Mouse (Mus musculus) lung, postnatal 0 days (tissue): ENCODE measurements at regions not wholly inside any gene's neighbourhood (a gene's known extent, or its start where the extent isn't known, plus 50 kb on each side); places are given as distances from the start of the nearest gene placed in this dataset.

Experiments
- CTCF ChIP-seq: IDR thresholded peaks from 2 replicates; pipeline ENCODE4 v1.5.1; 2016; ENCODE audit warnings: antibody characterized with exemption, mild to moderate bottlenecking
- EP300 ChIP-seq: IDR thresholded peaks from 2 replicates; pipeline ENCODE4 v1.6.1; 2016; ENCODE audit warnings: antibody characterized with exemption, mild to moderate bottlenecking, control low read depth

GRCm38 (mm10) chr16:12900670-12901069, 208.8 kb upstream of the Ercc4 start:
- TF ChIP-seq CTCF (no peak), EP300 (no peak)
